Mouse (Mus musculus) myocyte (in vitro differentiated cells): ENCODE results near the gene Ehbp1l1.

Source experiments
- MAX ChIP-seq: IDR thresholded peaks from one replicate; pipeline ENCODE4 v1.6.1; 2011; ENCODE audit warnings: low read depth, mild to moderate bottlenecking, control low read depth
- POLR2A ChIP-seq: IDR thresholded peaks from one replicate; pipeline ENCODE4 v1.6.1; 2011; ENCODE audit warnings: low read depth, mild to moderate bottlenecking, control low read depth, moderate library complexity; ENCODE audit not compliant: insufficient read length

GRCm38 (mm10) chr19:5692086-5692912, 33.8 kb downstream of the Ehbp1l1 start:
- no peak for TF ChIP-seq POLR2A
- TF ChIP-seq MAX = no peak
